Mouse (Mus musculus): ENCODE measurements at regions not wholly inside any gene's neighbourhood (a gene's known extent, or its start where the extent isn't known, plus 50 kb on each side); places are given as distances from the start of the nearest gene placed in this dataset.

DNA sequence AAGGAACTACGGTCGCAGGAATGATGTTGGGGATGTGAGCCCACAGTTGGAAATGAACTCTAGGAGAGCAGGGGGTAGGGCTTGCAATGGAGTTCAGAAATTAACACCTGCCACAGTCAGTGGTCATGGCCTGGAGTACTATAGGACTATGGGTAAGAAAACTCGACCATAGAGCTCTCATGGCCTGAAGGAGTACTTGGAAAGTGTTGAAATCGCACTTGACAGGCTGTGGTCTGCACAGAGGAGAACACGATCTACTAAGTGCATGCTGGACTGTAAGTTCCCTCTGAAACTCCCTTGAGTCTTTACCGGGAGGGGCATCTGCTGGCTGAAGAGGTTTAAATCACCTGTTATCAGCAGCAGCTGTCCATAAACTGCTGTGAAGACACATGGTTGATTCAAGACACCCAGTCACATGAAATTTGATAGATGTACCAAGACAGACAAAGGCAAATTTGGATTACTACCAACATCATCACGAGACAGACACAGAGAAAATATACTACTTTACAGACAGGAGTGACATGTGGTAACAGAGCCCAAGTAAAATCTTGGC, 430.6 kb downstream of the Irx1 start:
- no peak for TF ChIP-seq POLR2A (IDR thresholded peaks at IDR 0.05; ENCODE audit: low read depth, low read length)
- no peak for TF ChIP-seq CTCF (conservative IDR thresholded peaks at IDR 0.05; ENCODE audit: insufficient read depth, insufficient read length, low read depth, low read length)
- Histone ChIP-seq H3K4me1 (ENCODE audit: control insufficient read depth, insufficient read depth, low read length) (no peaks in the 10 kb centered on the region), H3K27me3 (replicated peaks; ENCODE audit: control insufficient read depth, insufficient read depth, low read length) (no peaks in the 10 kb centered on the region), H3K4me3 (ENCODE audit: insufficient read depth, low read depth, low read length) (no peak overlapping the region), H3K36me3 (ENCODE audit: control insufficient read depth, insufficient read depth, low read length) (no peaks in the 10 kb centered on the region), H3K27ac (ENCODE audit: insufficient read depth, low read depth, low read length) (no peak overlapping the region)
- 70% methylated on average over 7 of the region's 7 CpGs for WGBS
- DNase-seq: no peak

DNA sequence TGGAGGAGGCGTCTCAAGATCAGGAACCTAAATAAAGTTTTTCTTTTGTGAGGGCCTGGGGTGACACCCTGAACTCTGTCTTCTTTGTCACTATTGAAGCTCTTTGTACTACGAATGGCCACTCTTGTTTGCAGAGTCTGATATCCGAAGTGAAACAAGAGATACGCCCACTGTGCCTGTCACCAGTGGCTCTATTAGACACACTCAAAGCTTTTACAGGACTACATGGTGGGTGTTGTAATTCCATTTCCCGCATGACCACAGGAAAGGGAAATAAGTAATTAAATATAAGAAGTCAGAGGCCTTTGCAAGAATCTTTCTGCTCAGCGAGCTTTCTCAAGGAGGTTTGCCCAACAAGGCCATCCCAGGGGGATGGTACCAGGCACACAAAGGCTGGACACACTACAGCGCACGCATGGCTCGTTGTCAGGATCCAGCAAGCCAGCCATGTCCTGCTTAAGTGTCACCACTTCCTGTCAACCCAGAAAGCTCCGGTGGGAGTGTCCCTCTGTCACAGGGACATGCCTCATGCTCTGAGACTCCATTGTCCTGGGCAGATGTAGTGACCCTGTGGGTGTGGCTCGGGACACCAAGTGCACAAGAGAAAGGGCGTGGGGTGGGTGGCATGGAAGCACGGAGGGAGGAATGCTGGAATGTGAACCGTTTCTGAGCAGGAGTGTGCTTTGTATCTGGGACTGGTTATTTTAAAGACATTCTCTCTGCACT, 434.0 kb downstream of the Irx1 start:
- 47% methylated on average over 14 of the region's 14 CpGs for whole genome bisulfite sequencing
- no peak for DNase-seq
- TF ChIP-seq POLR2A (IDR thresholded peaks at IDR 0.05; ENCODE audit: low read depth, low read length) (no peak), CTCF (conservative IDR thresholded peaks at IDR 0.05; ENCODE audit: insufficient read depth, insufficient read length, low read depth, low read length) (no peak)
- H3K4me1 ChIP-seq (ENCODE audit: control insufficient read depth, insufficient read depth, low read length): no peaks in the 10 kb centered on the region
- H3K27ac ChIP-seq (ENCODE audit: insufficient read depth, low read depth, low read length): no peak overlapping the region
- H3K36me3 ChIP-seq (ENCODE audit: control insufficient read depth, insufficient read depth, low read length): no peaks in the 10 kb centered on the region
- no peaks in the 10 kb centered on the region for H3K27me3 ChIP-seq (replicated peaks; ENCODE audit: control insufficient read depth, insufficient read depth, low read length)
- no peak overlapping the region for H3K4me3 ChIP-seq (ENCODE audit: insufficient read depth, low read depth, low read length)

DNA sequence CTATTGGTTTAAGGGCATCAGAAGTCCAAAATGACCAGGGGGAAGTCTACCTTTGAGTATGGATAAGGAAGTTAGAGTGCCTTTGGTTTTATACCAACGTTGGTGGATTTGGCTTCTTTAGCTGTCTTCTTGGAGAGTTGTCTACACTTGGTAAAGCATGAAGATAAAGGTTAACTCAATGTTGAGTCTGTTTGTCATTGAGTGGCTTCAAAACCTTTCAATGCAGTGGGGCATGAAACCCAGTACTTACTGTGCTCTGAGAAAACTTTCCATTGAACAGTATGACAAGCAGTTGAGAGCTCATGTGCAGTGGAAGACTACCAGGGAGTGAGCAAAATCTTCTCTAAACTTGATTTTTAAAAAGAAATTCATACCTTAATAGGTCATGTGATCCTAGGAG, 445.7 kb downstream of the Irx1 start:
- Histone ChIP-seq H3K4me3 (ENCODE audit: insufficient read depth, low read depth, low read length) (no peak overlapping the region), H3K36me3 (ENCODE audit: control insufficient read depth, insufficient read depth, low read length) (no peaks in the 10 kb centered on the region), H3K4me1 (ENCODE audit: control insufficient read depth, insufficient read depth, low read length) (peaks cover 2% of the 10 kb centered on the region; the same call in 1 of the 2 replicates), H3K27ac (ENCODE audit: insufficient read depth, low read depth, low read length) (peak overlapping the region; percentile 16), H3K27me3 (replicated peaks; ENCODE audit: control insufficient read depth, insufficient read depth, low read length) (no peaks in the 10 kb centered on the region)
- TF ChIP-seq CTCF (conservative IDR thresholded peaks at IDR 0.05; ENCODE audit: insufficient read depth, insufficient read length, low read depth, low read length): no peak
- no peak for TF ChIP-seq POLR2A (IDR thresholded peaks at IDR 0.05; ENCODE audit: low read depth, low read length)
- WGBS: 64% methylated on average over 1 of the region's 1 CpGs
- peak; percentile 52 for DNase-seq

DNA sequence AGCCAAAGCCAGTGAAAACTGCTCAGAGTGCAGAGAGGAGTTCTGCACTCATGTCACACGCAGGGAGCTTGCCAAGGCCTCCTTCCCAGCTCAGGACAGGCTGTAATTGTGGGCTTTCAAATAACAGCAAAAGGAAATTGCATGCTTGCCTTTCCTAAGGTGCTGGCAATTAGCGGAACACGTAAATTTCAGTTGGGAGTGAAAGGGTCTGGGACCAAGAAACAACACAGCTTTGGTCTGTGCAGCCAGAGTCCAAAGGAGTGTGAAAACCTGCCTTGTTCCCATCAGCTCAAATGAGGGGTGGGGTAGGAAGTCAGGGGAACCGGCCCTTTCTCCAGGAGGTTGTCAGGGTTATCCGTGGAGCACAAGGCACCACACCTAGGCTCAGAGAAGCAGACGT, 450.3 kb downstream of the Irx1 start:
- whole genome bisulfite sequencing: 49% methylated on average over 6 of the region's 6 CpGs
- H3K27ac ChIP-seq (ENCODE audit: insufficient read depth, low read depth, low read length): no peak overlapping the region
- no peaks in the 10 kb centered on the region for H3K27me3 ChIP-seq (replicated peaks; ENCODE audit: control insufficient read depth, insufficient read depth, low read length)
- DNase-seq: no peak
- no peak for TF ChIP-seq POLR2A (IDR thresholded peaks at IDR 0.05; ENCODE audit: low read depth, low read length)
- TF ChIP-seq CTCF (conservative IDR thresholded peaks at IDR 0.05; ENCODE audit: insufficient read depth, insufficient read length, low read depth, low read length): no peak
- H3K4me1 ChIP-seq (ENCODE audit: control insufficient read depth, insufficient read depth, low read length): peaks cover 6% of the 10 kb centered on the region; the same call in 1 of the 2 replicates
- no peak overlapping the region for H3K4me3 ChIP-seq (ENCODE audit: insufficient read depth, low read depth, low read length)
- no peaks in the 10 kb centered on the region for H3K36me3 ChIP-seq (ENCODE audit: control insufficient read depth, insufficient read depth, low read length)

DNA sequence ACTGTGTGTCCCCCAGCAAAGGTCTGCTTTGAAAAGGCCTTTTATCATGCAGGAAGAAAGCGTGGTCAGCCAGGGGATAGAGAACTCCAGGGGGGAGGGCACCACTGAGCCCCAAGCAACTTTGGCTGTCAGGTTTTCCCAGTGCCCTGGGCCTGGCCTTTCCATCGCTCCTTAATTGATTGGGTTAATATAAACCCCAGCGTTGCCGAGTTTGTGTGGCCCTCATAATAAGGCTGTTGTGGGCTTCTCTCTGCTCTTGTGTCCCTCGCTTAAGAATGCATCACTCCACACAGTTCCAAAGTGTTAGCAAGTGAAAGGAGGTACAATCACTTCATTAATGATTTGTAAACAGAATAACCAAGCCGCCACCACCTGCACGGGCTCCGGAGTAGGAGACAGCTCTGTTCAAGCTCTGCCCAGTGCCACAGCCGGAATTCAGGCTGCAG, 455.5 kb downstream of the Irx1 start:
- TF ChIP-seq POLR2A (IDR thresholded peaks at IDR 0.05; ENCODE audit: low read depth, low read length) (no peak), CTCF (conservative IDR thresholded peaks at IDR 0.05; ENCODE audit: insufficient read depth, insufficient read length, low read depth, low read length) (no peak)
- Histone ChIP-seq H3K4me1 (ENCODE audit: control insufficient read depth, insufficient read depth, low read length) (peaks cover 10% of the 10 kb centered on the region), H3K4me3 (ENCODE audit: insufficient read depth, low read depth, low read length) (no peak overlapping the region), H3K36me3 (ENCODE audit: control insufficient read depth, insufficient read depth, low read length) (no peaks in the 10 kb centered on the region), H3K27ac (ENCODE audit: insufficient read depth, low read depth, low read length) (peak overlapping the region; percentile 62), H3K27me3 (replicated peaks; ENCODE audit: control insufficient read depth, insufficient read depth, low read length) (no peaks in the 10 kb centered on the region)
- DNase-seq: peak; percentile 79
- WGBS: 10% methylated on average over 9 of the region's 9 CpGs

DNA sequence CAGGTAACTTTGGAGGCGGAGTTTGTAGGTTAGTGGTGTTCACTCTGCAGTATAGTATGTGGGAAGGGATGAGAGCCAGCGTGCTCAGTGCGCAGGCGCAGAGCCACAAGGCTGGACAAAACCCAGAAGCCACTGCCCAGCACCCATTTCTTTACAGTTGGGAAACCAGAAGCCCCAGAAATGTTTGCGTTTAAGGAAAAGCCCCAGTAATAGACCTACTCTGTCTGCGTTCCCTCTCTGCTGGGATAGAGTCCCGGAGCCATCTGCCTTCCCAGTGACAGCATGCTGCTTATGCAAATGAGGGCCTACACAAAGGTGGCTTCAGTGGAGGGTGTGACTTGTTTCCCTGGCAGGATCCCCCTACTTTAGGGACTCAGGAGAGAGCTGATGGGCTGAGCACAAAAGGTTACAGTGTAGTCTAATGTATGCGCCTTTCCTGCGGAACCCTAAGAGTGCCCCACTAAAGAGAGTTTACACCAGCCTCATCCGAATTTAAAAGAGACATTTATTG, 456.0 kb downstream of the Irx1 start:
- Histone ChIP-seq H3K36me3 (ENCODE audit: control insufficient read depth, insufficient read depth, low read length) (no peaks in the 10 kb centered on the region), H3K4me3 (ENCODE audit: insufficient read depth, low read depth, low read length) (no peak overlapping the region), H3K27me3 (replicated peaks; ENCODE audit: control insufficient read depth, insufficient read depth, low read length) (no peaks in the 10 kb centered on the region), H3K27ac (ENCODE audit: insufficient read depth, low read depth, low read length) (peak overlapping the region; percentile 62), H3K4me1 (ENCODE audit: control insufficient read depth, insufficient read depth, low read length) (peaks cover 10% of the 10 kb centered on the region)
- DNase-seq: peak; percentile 66
- WGBS: 18% methylated on average over 10 of the region's 10 CpGs
- TF ChIP-seq POLR2A (IDR thresholded peaks at IDR 0.05; ENCODE audit: low read depth, low read length) (no peak), CTCF (conservative IDR thresholded peaks at IDR 0.05; ENCODE audit: insufficient read depth, insufficient read length, low read depth, low read length) (no peak)

DNA sequence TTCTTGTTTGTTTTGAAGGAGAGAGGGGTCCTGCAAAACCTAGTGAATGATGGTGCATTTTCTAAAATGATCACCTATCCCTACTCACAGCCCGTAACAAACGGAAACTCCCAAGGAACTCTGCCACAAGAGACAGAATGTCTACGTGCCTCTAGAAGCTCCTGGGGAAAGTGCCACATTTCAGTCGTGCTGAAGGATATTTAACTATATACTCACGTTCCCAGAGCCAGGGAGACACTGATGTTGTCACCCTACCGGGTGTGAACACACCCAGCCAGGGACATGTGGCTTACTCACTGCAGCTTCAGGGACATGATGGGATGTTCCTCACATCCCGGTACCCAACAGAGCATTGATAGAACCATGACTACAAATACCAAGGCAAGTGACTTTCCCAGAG, 456.7 kb downstream of the Irx1 start:
- Histone ChIP-seq H3K36me3 (ENCODE audit: control insufficient read depth, insufficient read depth, low read length) (no peaks in the 10 kb centered on the region), H3K27me3 (replicated peaks; ENCODE audit: control insufficient read depth, insufficient read depth, low read length) (no peaks in the 10 kb centered on the region), H3K27ac (ENCODE audit: insufficient read depth, low read depth, low read length) (no peak overlapping the region), H3K4me1 (ENCODE audit: control insufficient read depth, insufficient read depth, low read length) (peaks cover 10% of the 10 kb centered on the region), H3K4me3 (ENCODE audit: insufficient read depth, low read depth, low read length) (no peak overlapping the region)
- no peak for DNase-seq
- TF ChIP-seq POLR2A (IDR thresholded peaks at IDR 0.05; ENCODE audit: low read depth, low read length): no peak
- no peak for TF ChIP-seq CTCF (conservative IDR thresholded peaks at IDR 0.05; ENCODE audit: insufficient read depth, insufficient read length, low read depth, low read length)
- 25% methylated on average over 7 of the region's 7 CpGs for WGBS
